ENCODE assay signal across 8 mouse cellular contexts in genomic region chr7:27526039-27526827, GRCm38 (mm10). TPM values are rescaled to one million over a fixed set of nuclear protein-coding genes. Genes with fewer than 3 reads are reported as not detected.
DNase-seq lines count a peak whose midpoint lies in the region; ATAC-seq and TF ChIP-seq lines count a peak whose summit lies in the region.

No protein-coding gene starts in this region.

- no peak for TF ChIP-seq POLR2A in thymus, adult 2 months (IDR thresholded peaks at IDR 0.05; ENCODE audit: control insufficient read depth, extremely low read depth, insufficient read depth, low read length, poor library complexity)
- TF ChIP-seq POLR2A in spleen, adult 2 months (IDR thresholded peaks at IDR 0.05; ENCODE audit: low read depth, low read length): no peak

- H3K9me3 ChIP-seq in limb, embryonic 10.5 days (replicated peaks): no peaks in the 10 kb centered on the region
- H3K9me3 ChIP-seq in midbrain, embryonic 13.5 days: no peaks in the 10 kb centered on the region

- peak; percentile 93 for TF ChIP-seq CTCF in thymus, adult 2 months (IDR thresholded peaks at IDR 0.05; ENCODE audit: borderline replicate concordance, control insufficient read depth, extremely low read depth, insufficient read depth, low read length, poor library complexity)
- peak; percentile 98 for TF ChIP-seq CTCF in spleen, adult 2 months (IDR thresholded peaks at IDR 0.05; ENCODE audit: extremely low read depth, insufficient read depth, insufficient read length, insufficient replicate concordance)

- H3K27me3 ChIP-seq in thymus, adult 2 months (ENCODE audit: control insufficient read depth, insufficient read depth, low read length): no peaks in the 10 kb centered on the region
- H3K27me3 ChIP-seq in limb, embryonic 10.5 days (ENCODE audit: low read depth, poor library complexity, severe bottlenecking): no peaks in the 10 kb centered on the region
- H3K27me3 ChIP-seq in midbrain, embryonic 13.5 days: no peaks in the 10 kb centered on the region
- H3K27me3 ChIP-seq in spleen, adult 2 months (ENCODE audit: control insufficient read depth, insufficient read depth, low read length): no peaks in the 10 kb centered on the region

- no peak overlapping the region for H3K9ac ChIP-seq in midbrain, embryonic 13.5 days (replicated peaks)

- no peak overlapping the region for H3K4me2 ChIP-seq in midbrain, embryonic 13.5 days (replicated peaks)

- WGBS in thymus, adult 2 months: 28% methylated on average over 10 of the region's 10 CpGs
- WGBS in limb, embryonic 10.5 days: 28% methylated on average over 10 of the region's 10 CpGs
- WGBS in midbrain, embryonic 13.5 days: 27% methylated on average over 10 of the region's 10 CpGs
- 21% methylated on average over 10 of the region's 10 CpGs for WGBS in spleen, adult 2 months

- ATAC-seq in midbrain, embryonic 13.5 days: peak; percentile 80

- no peaks in the 10 kb centered on the region for H3K4me1 ChIP-seq in thymus, adult 2 months (replicated peaks; ENCODE audit: control insufficient read depth, insufficient read depth, low read length)
- H3K4me1 ChIP-seq in limb, embryonic 10.5 days: peaks cover 4% of the 10 kb centered on the region; the same call in 1 of the 2 replicates
- H3K4me1 ChIP-seq in midbrain, embryonic 13.5 days (replicated peaks): no peaks in the 10 kb centered on the region
- H3K4me1 ChIP-seq in spleen, adult 2 months (ENCODE audit: control insufficient read depth, insufficient read depth, insufficient read length): no peaks in the 10 kb centered on the region

- H3K4me3 ChIP-seq in thymus, adult 2 months (ENCODE audit: control insufficient read depth, insufficient read depth, low read length): no peak overlapping the region
- no peak overlapping the region for H3K4me3 ChIP-seq in limb, embryonic 10.5 days
- H3K4me3 ChIP-seq in midbrain, embryonic 13.5 days (replicated peaks): no peak overlapping the region
- no peak overlapping the region for H3K4me3 ChIP-seq in spleen, adult 2 months (ENCODE audit: extremely low read depth, insufficient read depth, insufficient read length)

- peak; percentile 61 for DNase-seq in thymus, adult 2 months
- DNase-seq in thymus, adult 18-20 months: no peak
- peak; percentile 92 for DNase-seq in embryo, embryonic 10 days (ENCODE audit: low spot score)
- peak; percentile 69 to 87 for DNase-seq in heart, adult 18-20 months
- DNase-seq in kidney, adult 11 months: peak; percentile 56
- DNase-seq in limb, embryonic 10.5 days (ENCODE audit: low spot score): peak; percentile 90
- DNase-seq in spleen, adult 2 months (ENCODE audit: low read depth in 1 of 2, low spot score in 2 of 2): peak; percentile 46 to 63

- H3K36me3 ChIP-seq in thymus, adult 2 months (ENCODE audit: control insufficient read depth, insufficient read depth, low read length): no peaks in the 10 kb centered on the region
- peaks cover 18% of the 10 kb centered on the region for H3K36me3 ChIP-seq in limb, embryonic 10.5 days
- H3K36me3 ChIP-seq in midbrain, embryonic 13.5 days: peaks cover 21% of the 10 kb centered on the region
- H3K36me3 ChIP-seq in spleen, adult 2 months (ENCODE audit: control insufficient read depth, insufficient read depth, low read length): no peaks in the 10 kb centered on the region; the same call in 1 of the 2 replicates

- no peak overlapping the region for H3K27ac ChIP-seq in thymus, adult 2 months (ENCODE audit: control insufficient read depth, insufficient read depth, low read length)
- peak overlapping the region; percentile 56; the same call in 1 of the 2 replicates for H3K27ac ChIP-seq in limb, embryonic 10.5 days
- H3K27ac ChIP-seq in midbrain, embryonic 13.5 days: no peak overlapping the region
- no peak overlapping the region for H3K27ac ChIP-seq in spleen, adult 2 months (ENCODE audit: insufficient read depth, low read length)

RNA-seq across cellular contexts. Expression of gene Hipk4, which starts 3.2 kb away (rescaled TPM):
- polyA plus RNA-seq in thymus, adult 2 months (2012; rRNA removed): 1.1 and 1.3 TPM in 2 replicates
- under 1 TPM in 1 of 2 experiments, not detected in 1; 0.10 TPM for total RNA-seq in heart, adult 18-20 months (2021)
- polyA plus RNA-seq in limb, embryonic 10.5 days (2016; fragmentation: Nextera tagmentation; extraction: Ambion mirVana): 0.54 and 0.79 TPM in 2 replicates
- 0.37 and 0.52 TPM in 2 replicates for polyA plus RNA-seq in midbrain, embryonic 13.5 days (2015; fragmentation: Nextera tagmentation; extraction: Ambion mirVana)
- 0.28 and 0.47 TPM in 2 replicates for polyA plus RNA-seq in spleen, adult 2 months (2012; rRNA removed)

RNA-seq across cellular contexts. Expression of gene Pld3, which starts 26.8 kb away (rescaled TPM):
- 456 and 516 TPM in 2 replicates for polyA plus RNA-seq in thymus, adult 2 months (2012; rRNA removed)
- 10 to 100 TPM; 29.8 to 30.9 TPM for total RNA-seq in heart, adult 18-20 months (2021)
- 31.6 and 49.5 TPM in 2 replicates for polyA plus RNA-seq in limb, embryonic 10.5 days (2016; fragmentation: Nextera tagmentation; extraction: Ambion mirVana)
- polyA plus RNA-seq in midbrain, embryonic 13.5 days (2015; fragmentation: Nextera tagmentation; extraction: Ambion mirVana): 107 and 110 TPM in 2 replicates
- 266 and 280 TPM in 2 replicates for polyA plus RNA-seq in spleen, adult 2 months (2012; rRNA removed)

RNA-seq across cellular contexts. Expression of gene 2310022A10Rik, which starts 26.8 kb away (rescaled TPM):
- polyA plus RNA-seq in thymus, adult 2 months (2012; rRNA removed): 58.0 and 58.1 TPM in 2 replicates
- 10 to 100 TPM; 63.8 to 64.7 TPM for total RNA-seq in heart, adult 18-20 months (2021)
- polyA plus RNA-seq in limb, embryonic 10.5 days (2016; fragmentation: Nextera tagmentation; extraction: Ambion mirVana): 40.8 and 41.2 TPM in 2 replicates
- polyA plus RNA-seq in midbrain, embryonic 13.5 days (2015; fragmentation: Nextera tagmentation; extraction: Ambion mirVana): 34.6 and 36.6 TPM in 2 replicates
- polyA plus RNA-seq in spleen, adult 2 months (2012; rRNA removed): 25.9 and 26.5 TPM in 2 replicates

RNA-seq across cellular contexts. Expression of gene Prx, which starts 27.1 kb away (rescaled TPM):
- polyA plus RNA-seq in thymus, adult 2 months (2012; rRNA removed): 2.0 and 2.4 TPM in 2 replicates
- under 1 TPM; 0.57 to 0.62 TPM for total RNA-seq in heart, adult 18-20 months (2021)
- polyA plus RNA-seq in limb, embryonic 10.5 days (2016; fragmentation: Nextera tagmentation; extraction: Ambion mirVana): 3.5 and 4.3 TPM in 2 replicates
- 1.2 and 1.6 TPM in 2 replicates for polyA plus RNA-seq in midbrain, embryonic 13.5 days (2015; fragmentation: Nextera tagmentation; extraction: Ambion mirVana)
- polyA plus RNA-seq in spleen, adult 2 months (2012; rRNA removed): 0.68 and 0.72 TPM in 2 replicates

RNA-seq across cellular contexts. Expression of gene Sertad1, which starts 39.5 kb away (rescaled TPM):
- 44.9 and 46.4 TPM in 2 replicates for polyA plus RNA-seq in thymus, adult 2 months (2012; rRNA removed)
- 1 to 10 TPM; 8.0 to 9.3 TPM for total RNA-seq in heart, adult 18-20 months (2021)
- polyA plus RNA-seq in limb, embryonic 10.5 days (2016; fragmentation: Nextera tagmentation; extraction: Ambion mirVana): 25.0 and 29.8 TPM in 2 replicates
- polyA plus RNA-seq in midbrain, embryonic 13.5 days (2015; fragmentation: Nextera tagmentation; extraction: Ambion mirVana): 8.2 and 8.5 TPM in 2 replicates
- 21.9 and 33.0 TPM in 2 replicates for polyA plus RNA-seq in spleen, adult 2 months (2012; rRNA removed)

Comparison
In these comparisons a context has a peak if more than half of its experiments do, and no peak if none do; other contexts are left out.
1. DNase-seq: peak in thymus, adult 2 months (single experiment), embryo, embryonic 10 days (single experiment), heart, adult 18-20 months (2 of 2), kidney, adult 11 months (single experiment), limb, embryonic 10.5 days (single experiment) and spleen, adult 2 months (2 of 2); none in thymus, adult 18-20 months (0 of 2).